Mouse (Mus musculus) lung, postnatal 0 days (tissue): ENCODE measurements around the gene Sall2. TPM values are rescaled to one million over a fixed set of nuclear protein-coding genes. Genes with fewer than 3 reads are reported as not detected.

Source experiments
- ATAC-seq: fragments of 200-750 bp; cut with Nextera tagmentation; 2 replicates; pipeline ENCODE4 v1.8.0; 2017; ENCODE audit warnings: moderate library complexity
- DNase-seq: peaks from one replicate; pipeline ENCODE4 v3.0.0-alpha.2; 2016; ENCODE audit warnings: low spot score
- H3K27ac ChIP-seq: fragments of 300-500 bp; sonication (generic); 2 replicates; pipeline ENCODE4 v1.5.1; 2014; ENCODE audit warnings: antibody characterized with exemption, mild to moderate bottlenecking, low read length, mixed read lengths
- H3K27me3 ChIP-seq: fragments of 300-500 bp; sonication (generic); replicated peaks from 2 replicates; pipeline ENCODE4 v1.6.1; 2014; ENCODE audit warnings: low read length, mixed read lengths; ENCODE audit not compliant: insufficient read depth
- H3K36me3 ChIP-seq: fragments of 300-500 bp; sonication (generic); 2 replicates; pipeline ENCODE4 v1.6.1; 2014; ENCODE audit warnings: low read length, mixed read lengths; ENCODE audit not compliant: insufficient read depth
- H3K4me1 ChIP-seq: fragments of 300-500 bp; sonication (generic); 2 replicates; pipeline ENCODE4 v1.6.1; 2014; ENCODE audit warnings: antibody characterized with exemption, low read depth, low read length, mixed read lengths; ENCODE audit not compliant: insufficient read depth
- H3K4me2 ChIP-seq: fragments of 300-500 bp; sonication (generic); replicated peaks from 2 replicates; pipeline ENCODE4 v1.6.1; 2014; ENCODE audit warnings: low read depth, mild to moderate bottlenecking, low read length, moderate library complexity, mixed read lengths
- H3K4me3 ChIP-seq: fragments of 300-500 bp; sonication (generic); 2 replicates; pipeline ENCODE4 v1.5.1; 2014; ENCODE audit warnings: low read depth, low read length
- H3K9ac ChIP-seq: fragments of 300-500 bp; sonication (generic); replicated peaks from 2 replicates; pipeline ENCODE4 v1.6.1; 2014; ENCODE audit warnings: low read depth, mild to moderate bottlenecking
- H3K9me3 ChIP-seq: fragments of 300-500 bp; sonication (generic); 2 replicates; pipeline ENCODE4 v1.6.1; 2016; ENCODE audit warnings: low read length, mixed read lengths
- CTCF ChIP-seq: IDR thresholded peaks from 2 replicates; pipeline ENCODE4 v1.5.1; 2016; ENCODE audit warnings: antibody characterized with exemption, mild to moderate bottlenecking
- EP300 ChIP-seq: IDR thresholded peaks from 2 replicates; pipeline ENCODE4 v1.6.1; 2016; ENCODE audit warnings: antibody characterized with exemption, mild to moderate bottlenecking, control low read depth
- WGBS: fragments of 180-500 bp; shearing (Covaris S2); extraction: QIAGEN DNeasy Blood & Tissue Kit; methylation state at CpG from one replicate; pipeline ENCODE4 v1.1.7; 2014; 5-methylcytosine and 5-hydroxymethylcytosine counted together
- polyA plus RNA-seq: library from polyadenylated mRNA; unstranded; fragments of >200 nt; fragmentation: Nextera tagmentation; extraction: Ambion mirVana; gene quantifications from 2 replicates; pipeline ENCODE4 v1.2.1, GENCODE M21; 2015

Sall2 gene
- polyA plus RNA-seq, 1 experiment from 2014 or later: 3.8 TPM

DNA sequence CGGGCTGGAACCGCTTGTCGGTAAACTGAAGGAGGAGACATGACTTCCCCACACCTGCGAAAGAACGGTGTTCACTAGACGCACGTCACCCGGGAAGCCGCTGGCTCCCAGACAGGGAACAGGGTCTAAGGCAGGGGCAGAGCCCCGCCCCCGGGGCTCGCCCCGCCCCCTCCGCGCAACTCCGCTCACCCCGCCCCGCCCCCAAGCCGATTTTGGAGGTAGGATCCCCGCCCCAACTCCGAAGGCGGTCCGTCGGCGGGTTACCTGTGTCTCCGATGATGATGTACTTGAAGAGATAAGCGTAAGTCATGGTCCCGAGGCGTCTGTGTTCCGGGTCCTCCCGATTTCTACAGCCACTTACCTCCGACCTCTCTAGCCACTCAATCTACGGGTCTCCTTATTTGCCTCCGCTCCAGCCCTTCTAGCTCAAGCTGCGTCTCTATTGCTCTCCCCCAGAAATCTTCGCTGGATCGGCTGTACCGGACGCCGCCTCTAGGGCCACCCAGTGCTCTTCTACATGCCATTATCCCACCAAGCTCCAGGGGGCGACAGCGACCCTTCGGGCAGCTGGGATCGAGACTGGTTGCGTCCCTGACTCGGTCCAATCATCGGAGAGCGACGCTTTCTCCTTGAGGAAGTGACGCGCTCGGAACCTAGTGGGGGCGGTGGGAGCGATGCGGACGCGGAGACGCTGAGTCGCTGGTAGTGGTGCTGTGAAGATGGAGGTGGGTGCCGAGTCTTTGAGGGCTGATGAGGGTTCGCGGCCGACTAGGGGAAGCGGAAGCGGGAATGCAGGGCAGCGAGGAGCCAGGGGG is 49.4 kb downstream of the Sall2 start, which contains the start of the genes Tox4 and Rab2b:
Tox4 (plus strand) TSS at position 215 of the 815 bp plus-strand sequence.
Rab2b (minus strand) TSS at position 614 of the 815 bp plus-strand sequence.
- peak within 1 kb of the TSS; percentile 77 for H3K9ac ChIP-seq
- DNase-seq: peak; percentile 99

DNA sequence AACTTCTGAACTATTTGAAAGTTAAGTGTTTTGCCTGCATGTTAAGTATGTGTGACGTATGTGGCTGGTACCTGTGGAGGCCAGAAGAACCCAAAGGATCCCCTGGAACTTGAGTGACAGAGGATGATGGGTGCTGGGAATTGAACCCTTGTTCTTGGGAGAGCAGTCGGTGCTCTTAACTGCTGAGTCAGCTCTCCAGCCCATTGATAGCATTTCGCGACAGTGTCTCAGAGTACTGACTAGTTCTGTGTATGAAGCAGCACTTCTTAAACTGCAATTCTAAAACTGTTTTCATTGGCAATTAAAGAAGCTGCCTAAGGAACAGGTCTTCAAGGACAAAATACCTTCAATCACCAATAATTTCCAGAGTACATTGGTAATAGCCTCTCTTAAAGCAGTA is 51.4 kb downstream of the Sall2 start:
- no peak for ATAC-seq
- H3K9me3 ChIP-seq: no peaks in the 10 kb centered on the region
- TF ChIP-seq EP300: no peak
- no peak for TF ChIP-seq CTCF

More for the DNA sequence above, 49.4 kb downstream of the Sall2 start, which contains the start of the genes Tox4 and Rab2b:
- Histone ChIP-seq H3K4me2 (peak within 1 kb of the TSS; percentile 68), H3K4me1 (no peaks in the 10 kb centered on the region; the same call in 1 of the 2 replicates), H3K27me3 (no peaks in the 10 kb centered on the region), H3K36me3 (no peaks in the 10 kb centered on the region), H3K27ac (peak within 1 kb of the TSS; percentile 93), H3K9me3 (no peaks in the 10 kb centered on the region), H3K4me3 (peak within 1 kb of the TSS; percentile 79)
- peak; percentile 97 for ATAC-seq
- TF ChIP-seq CTCF (peak; percentile 100), EP300 (peak; percentile 47; the same call in 1 of the 2 replicates)
- under 1% methylated on average over 63 of the region's 66 CpGs for WGBS

DNA sequence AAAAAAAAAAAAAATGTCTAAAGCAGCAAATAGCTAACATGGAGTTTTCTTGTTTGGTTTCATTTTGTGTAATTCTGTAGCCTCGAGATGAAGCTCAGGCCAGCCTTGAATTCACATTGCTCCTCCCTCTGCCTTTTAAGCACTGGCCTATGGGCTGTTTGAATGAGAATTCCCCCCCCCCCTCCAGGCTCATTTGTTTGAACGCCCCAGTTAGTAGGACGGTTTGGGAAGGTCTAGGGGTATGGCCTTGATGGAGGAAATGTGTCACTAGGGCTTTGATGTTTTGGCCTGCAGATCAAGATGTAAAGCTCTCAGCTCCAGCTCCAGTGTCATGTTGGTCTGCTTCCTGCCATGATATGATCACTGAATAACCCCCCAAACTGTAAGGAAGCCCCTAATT is 55.8 kb downstream of the Sall2 start:
- no peak for DNase-seq
- WGBS: 55% methylated on average over 3 of the region's 3 CpGs
- ATAC-seq: no peak
- no peaks in the 10 kb centered on the region for H3K4me1 ChIP-seq
- H3K27ac ChIP-seq: no peak overlapping the region
- no peak overlapping the region for H3K4me2 ChIP-seq
- H3K9ac ChIP-seq: no peak overlapping the region
- no peak for TF ChIP-seq EP300
- no peak for TF ChIP-seq CTCF
- H3K36me3 ChIP-seq: no peaks in the 10 kb centered on the region
- no peak overlapping the region for H3K4me3 ChIP-seq
- H3K27me3 ChIP-seq: no peaks in the 10 kb centered on the region
- H3K9me3 ChIP-seq: no peaks in the 10 kb centered on the region

More for the DNA sequence above, 51.4 kb downstream of the Sall2 start:
- Histone ChIP-seq H3K4me2 (no peak overlapping the region), H3K9ac (no peak overlapping the region), H3K4me1 (no peaks in the 10 kb centered on the region; the same call in 1 of the 2 replicates), H3K4me3 (no peak overlapping the region), H3K27me3 (no peaks in the 10 kb centered on the region), H3K36me3 (no peaks in the 10 kb centered on the region), H3K27ac (no peak overlapping the region)
- WGBS: 88% methylated on average over 4 of the region's 4 CpGs
- no peak for DNase-seq

Other genes starting within 250 kb of the Sall2 start
- 170 and 210 TPM in 2 replicates for gene Hnrnpc, start 224.7 kb downstream of the Sall2 start, polyA plus RNA-seq
- 31.4 and 38.4 TPM in 2 replicates for gene Rpgrip1, start 218.1 kb downstream of the Sall2 start, polyA plus RNA-seq
- 20.9 and 21.3 TPM in 2 replicates for gene Supt16, start 131.3 kb downstream of the Sall2 start, polyA plus RNA-seq
- 17.6 and 19.2 TPM in 2 replicates for gene Chd8, start 71.0 kb downstream of the Sall2 start, polyA plus RNA-seq
- gene Tox4, start 49.6 kb downstream of the Sall2 start, polyA plus RNA-seq: 22.7 and 23.7 TPM in 2 replicates
- 11.9 and 14.3 TPM in 2 replicates for gene Rab2b, start 49.2 kb downstream of the Sall2 start, polyA plus RNA-seq
- gene Mettl3, start 23.6 kb downstream of the Sall2 start, polyA plus RNA-seq: 19.6 and 19.9 TPM in 2 replicates
- gene Olfr1513, start 27.6 kb upstream of the Sall2 start, polyA plus RNA-seq: not detected in 2 replicates
- gene Olfr1512, start 50.4 kb upstream of the Sall2 start, polyA plus RNA-seq: not detected in 2 replicates
- gene Olfr1511, start 68.6 kb upstream of the Sall2 start, polyA plus RNA-seq: not detected in 2 replicates
- not detected in 2 replicates for gene Olfr1510, start 85.6 kb upstream of the Sall2 start, polyA plus RNA-seq
- gene Olfr1509, start 114.2 kb upstream of the Sall2 start, polyA plus RNA-seq: not detected in 2 replicates
- gene Olfr1508, start 138.7 kb upstream of the Sall2 start, polyA plus RNA-seq: not detected in 2 replicates
- not detected in 2 replicates for gene Olfr1507, start 167.0 kb upstream of the Sall2 start, polyA plus RNA-seq